Mouse (Mus musculus) liver, embryonic 14.5 days (tissue): ENCODE data around the gene Mapk8ip1. TPM values are rescaled to one million over a fixed set of nuclear protein-coding genes. Genes with fewer than 3 reads are reported as not detected.

Source experiments
- ATAC-seq: fragments of 200-750 bp; cut with Nextera tagmentation; 2 replicates; pipeline ENCODE4 v1.8.0; 2017; ENCODE audit warnings: moderate number of reproducible peaks, mild to moderate bottlenecking, moderate library complexity; ENCODE audit not compliant: insufficient read depth
- DNase-seq, 3 experiments: peaks; one replicate each; pipeline ENCODE4 v3.0.0-alpha.2; 2012 to 2013; ENCODE audit warnings: low read depth in 3 of 3, low spot score in 3 of 3
- H3K27ac ChIP-seq: fragments of 300-500 bp; sonication (generic); 2 replicates; pipeline ENCODE4 v1.5.1; 2014; ENCODE audit warnings: moderate library complexity, mild to moderate bottlenecking, control low read depth, inconsistent platforms
- H3K27me3 ChIP-seq: fragments of 300-500 bp; sonication (generic); 2 replicates; pipeline ENCODE4 v1.6.1; 2014; ENCODE audit warnings: mild to moderate bottlenecking, low read length, moderate library complexity; ENCODE audit not compliant: control insufficient read depth, insufficient read depth
- H3K36me3 ChIP-seq: fragments of 300-500 bp; sonication (generic); replicated peaks from 2 replicates; pipeline ENCODE4 v1.6.1; 2014; ENCODE audit warnings: low read depth; ENCODE audit not compliant: control insufficient read depth, insufficient read depth
- H3K4me1 ChIP-seq, 2 experiments: fragments of 200-500 bp in 1 of 2; fragments of 300-500 bp in 1 of 2; sonication (generic) in 1 of 2; replicated peaks; 2 replicates each; pipeline ENCODE4 v1.6.1; 2012 to 2014; ENCODE audit warnings: antibody characterized with exemption in 1 of 2, inconsistent platforms in 1 of 2, low read length in 1 of 2; ENCODE audit not compliant: control insufficient read depth in 2 of 2, insufficient read depth in 2 of 2
- H3K4me2 ChIP-seq: fragments of 300-500 bp; sonication (generic); 2 replicates; pipeline ENCODE4 v1.6.1; 2014; ENCODE audit warnings: low read depth, mild to moderate bottlenecking, control low read depth, moderate library complexity
- H3K4me3 ChIP-seq, 2 experiments: fragments of 200-500 bp in 1 of 2; fragments of 300-500 bp in 1 of 2; sonication (generic) in 1 of 2; 2 replicates each; pipeline ENCODE4 v1.5.1; 2012 to 2014; ENCODE audit warnings: low read depth in 2 of 2, low read length in 2 of 2, mild to moderate bottlenecking in 2 of 2, control low read depth in 1 of 2, inconsistent platforms in 1 of 2, moderate library complexity in 1 of 2; ENCODE audit not compliant: insufficient read depth in 1 of 2
- H3K9ac ChIP-seq: fragments of 300-500 bp; sonication (generic); replicated peaks from 2 replicates; pipeline ENCODE4 v1.6.1; 2014; ENCODE audit warnings: mild to moderate bottlenecking, control low read depth, moderate library complexity
- H3K9me3 ChIP-seq: fragments of 300-500 bp; sonication (generic); 2 replicates; pipeline ENCODE4 v1.6.1; 2016; ENCODE audit warnings: low read length, mixed read lengths; ENCODE audit not compliant: control insufficient read depth
- CTCF ChIP-seq: IDR thresholded peaks from 2 replicates; pipeline ENCODE4 v1.5.1; 2016; ENCODE audit warnings: antibody characterized with exemption, low read depth, control low read depth
- EP300 ChIP-seq: IDR thresholded peaks from 2 replicates; pipeline ENCODE4 v1.6.1; 2016; ENCODE audit warnings: antibody characterized with exemption, low read depth
- WGBS: fragments of 180-500 bp; shearing (Covaris S2); extraction: QIAGEN DNeasy Blood & Tissue Kit; methylation state at CpG from one replicate; pipeline ENCODE4 v1.1.7; 2014; ENCODE audit not compliant: insufficient replicate concordance; 5-methylcytosine and 5-hydroxymethylcytosine counted together
- polyA plus RNA-seq, 2 experiments: library from polyadenylated mRNA; depleted of rRNA in 1 of 2; stranded (reverse) in 1 of 2; unstranded in 1 of 2; fragments of >200 nt; fragmentation: Nextera tagmentation in 1 of 2; extraction: Ambion mirVana in 1 of 2; gene quantifications; 2 replicates each; pipeline versions ENCODE4 v1.2.1 to v1.2.3; 2012 to 2014

The Mapk8ip1 gene
- polyA plus RNA-seq, 2 experiments = 0.62 to 1.2 TPM

DNA sequence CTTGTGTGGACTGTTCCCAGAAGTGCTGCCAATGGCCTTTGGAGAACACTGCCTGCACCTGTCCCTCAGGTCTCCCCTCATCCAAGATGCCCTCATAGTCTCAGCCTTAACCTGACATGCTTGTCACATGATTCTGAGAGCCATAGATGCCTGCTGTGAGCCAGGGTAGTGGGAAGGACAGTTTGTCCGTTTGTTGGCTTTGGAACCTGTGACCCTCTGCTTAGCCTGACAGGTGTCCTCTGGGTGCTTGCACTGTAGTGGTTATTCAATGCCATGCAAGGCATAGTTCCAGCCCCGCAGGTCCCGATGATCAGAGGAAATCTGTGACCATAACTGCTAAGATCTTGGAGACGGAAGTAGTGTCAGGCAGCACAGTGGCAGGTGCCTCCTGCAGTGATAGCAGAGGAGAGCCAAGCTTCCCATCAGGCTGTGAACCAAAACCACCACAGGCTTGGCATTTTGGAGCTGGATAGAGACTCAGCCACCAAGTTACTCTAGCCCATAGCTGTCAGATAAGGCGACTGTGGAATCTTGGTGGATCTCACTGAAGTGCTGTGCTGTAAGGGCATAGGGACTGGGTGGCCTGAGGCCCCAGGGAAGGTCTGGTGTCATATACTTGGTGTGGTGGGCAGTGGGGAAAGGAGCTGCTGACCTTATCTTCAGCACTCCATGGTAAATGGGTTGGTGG is 19.0 kb downstream of the Mapk8ip1 start, which contains the start of gene 1700029I15Rik:
Gene 1700029I15Rik (plus strand): TSS at position 638 of the 688 bp plus-strand sequence.
- ATAC-seq = no peak
- no peaks in the 10 kb centered on the region for H3K4me1 ChIP-seq
- DNase-seq = no peak
- H3K27me3 ChIP-seq = no peaks in the 10 kb centered on the region; the same call in 1 of the 2 replicates
- H3K27ac ChIP-seq = no peak within 1 kb of the TSS
- no peaks in the 10 kb centered on the region for H3K9me3 ChIP-seq
- no peak within 1 kb of the TSS for H3K4me3 ChIP-seq
- H3K4me2 ChIP-seq = no peak within 1 kb of the TSS
- H3K36me3 ChIP-seq = peaks cover 6% of the 10 kb centered on the region; the same call in 1 of the 2 replicates
- no peak for TF ChIP-seq EP300
- no peak for TF ChIP-seq CTCF
- no peak within 1 kb of the TSS for H3K9ac ChIP-seq
- 70% methylated on average over 5 of the region's 5 CpGs for WGBS

DNA sequence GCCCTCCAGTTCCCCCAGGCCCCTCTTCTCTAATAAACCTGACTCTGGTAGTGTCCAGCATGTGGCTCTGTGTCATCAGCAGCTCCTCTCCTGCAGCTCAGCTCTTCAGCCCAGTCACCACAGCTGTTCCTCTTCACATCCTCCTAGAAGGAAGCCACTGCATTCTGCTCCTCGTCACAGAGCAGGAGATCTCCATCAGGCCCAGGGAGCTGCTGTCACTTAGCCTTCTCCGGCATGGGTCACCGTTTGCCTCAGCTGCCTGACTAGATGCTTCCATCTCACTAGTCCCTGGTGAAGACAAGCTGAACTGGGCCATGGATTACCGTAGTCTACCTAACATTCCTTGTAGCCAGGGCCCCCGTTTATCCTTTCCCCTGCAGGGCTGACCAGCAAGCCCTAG is 19.9 kb downstream of the Mapk8ip1 start:
- H3K4me1 ChIP-seq = peaks cover 0 to 4% of the 10 kb centered on the region in 2 experiments; a peak in 3 of 4 replicates
- DNase-seq (no peak), ATAC-seq (no peak)
- H3K27ac ChIP-seq = no peak overlapping the region
- 81% methylated on average over 5 of the region's 5 CpGs for WGBS
- no peaks in the 10 kb centered on the region for H3K27me3 ChIP-seq
- TF ChIP-seq CTCF (no peak), EP300 (no peak)
- peaks cover 6% of the 10 kb centered on the region; the same call in 1 of the 2 replicates for H3K36me3 ChIP-seq
- H3K4me3 ChIP-seq = no peak overlapping the region
- no peak overlapping the region for H3K9ac ChIP-seq
- no peaks in the 10 kb centered on the region for H3K9me3 ChIP-seq
- no peak overlapping the region for H3K4me2 ChIP-seq

DNA sequence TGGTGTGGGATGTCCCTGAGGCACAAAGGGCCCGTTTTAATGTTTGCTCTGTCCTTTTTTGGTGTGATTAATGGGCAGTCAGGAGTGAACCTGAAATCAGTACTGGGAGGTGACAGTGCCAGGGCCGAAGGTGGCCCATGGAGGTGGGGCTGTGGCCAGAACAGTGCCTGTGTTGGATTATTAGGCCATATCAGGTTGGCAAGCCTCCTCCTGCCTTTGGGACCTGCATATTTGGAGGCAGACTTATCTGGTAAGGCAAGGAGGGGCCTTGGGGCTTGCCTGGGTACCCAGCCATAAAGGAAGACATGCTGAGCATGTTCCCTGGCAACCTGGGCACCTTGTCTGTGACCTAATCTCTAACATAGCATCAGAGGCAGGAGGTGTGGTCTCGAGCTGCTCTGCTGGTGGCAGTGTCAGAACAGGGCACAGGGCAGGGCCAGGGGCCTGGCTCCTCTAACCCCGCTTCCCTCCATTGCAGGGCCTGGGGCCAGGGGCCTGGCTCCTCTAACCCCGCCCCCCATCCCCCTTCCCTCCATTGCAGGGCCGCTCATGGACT is 20.5 kb downstream of the Mapk8ip1 start:
- 69% methylated on average over 6 of the region's 6 CpGs for WGBS
- Histone ChIP-seq H3K9me3 (no peaks in the 10 kb centered on the region), H3K4me3 (no peak overlapping the region), H3K36me3 (peaks cover 6% of the 10 kb centered on the region; the same call in 1 of the 2 replicates), H3K4me1 (peaks cover 0 to 7% of the 10 kb centered on the region in 2 experiments; a peak in 3 of 4 replicates), H3K4me2 (no peak overlapping the region), H3K9ac (no peak overlapping the region), H3K27me3 (no peaks in the 10 kb centered on the region), H3K27ac (no peak overlapping the region)
- DNase-seq (no peak), ATAC-seq (no peak)
- TF ChIP-seq CTCF (no peak), EP300 (no peak)

DNA sequence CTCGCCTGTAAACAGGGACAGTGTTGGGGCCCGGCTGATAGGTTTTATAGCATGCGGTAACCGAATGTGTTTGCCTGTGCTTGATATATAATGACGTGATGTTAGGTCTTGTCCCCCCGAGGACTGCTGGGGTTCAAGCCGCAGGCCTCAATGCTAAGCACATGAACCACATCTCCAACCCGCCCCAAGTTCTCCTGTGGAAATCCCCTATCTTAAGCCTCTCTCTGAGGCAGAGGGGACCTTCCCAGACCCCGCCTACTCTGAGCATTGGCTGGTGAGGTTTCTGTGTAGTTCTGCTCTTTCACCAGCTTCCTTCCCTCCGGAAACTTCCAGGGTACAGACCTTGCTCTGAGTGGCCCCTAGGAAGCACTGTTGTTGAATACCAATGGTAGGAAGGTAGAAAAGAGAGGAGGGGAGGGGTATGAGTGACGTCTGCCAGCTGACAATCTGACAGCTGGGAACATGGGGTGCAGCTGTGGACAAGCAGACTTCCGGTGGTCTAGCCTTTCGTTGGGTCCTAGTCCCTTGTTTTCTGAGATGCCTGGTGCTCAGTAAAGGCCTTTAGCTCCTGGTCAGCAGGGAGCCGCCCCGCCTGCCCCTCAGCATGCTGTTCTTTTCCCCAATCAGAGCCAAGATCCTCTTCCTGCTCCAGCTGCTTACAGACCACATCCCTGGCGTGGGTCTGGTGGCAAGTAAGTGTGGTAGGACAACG is 21.1 kb downstream of the Mapk8ip1 start:
- Histone ChIP-seq H3K9me3 (no peaks in the 10 kb centered on the region), H3K4me2 (no peak overlapping the region), H3K9ac (no peak overlapping the region), H3K36me3 (peaks cover 6% of the 10 kb centered on the region; the same call in 1 of the 2 replicates), H3K4me3 (no peak overlapping the region), H3K4me1 (peaks cover 0 to 7% of the 10 kb centered on the region in 2 experiments; a peak in 3 of 4 replicates), H3K27me3 (no peaks in the 10 kb centered on the region), H3K27ac (no peak overlapping the region)
- ATAC-seq = no peak
- 77% methylated on average over 17 of the region's 17 CpGs for WGBS
- TF ChIP-seq EP300 (no peak), CTCF (no peak)
- no peak for DNase-seq

DNA sequence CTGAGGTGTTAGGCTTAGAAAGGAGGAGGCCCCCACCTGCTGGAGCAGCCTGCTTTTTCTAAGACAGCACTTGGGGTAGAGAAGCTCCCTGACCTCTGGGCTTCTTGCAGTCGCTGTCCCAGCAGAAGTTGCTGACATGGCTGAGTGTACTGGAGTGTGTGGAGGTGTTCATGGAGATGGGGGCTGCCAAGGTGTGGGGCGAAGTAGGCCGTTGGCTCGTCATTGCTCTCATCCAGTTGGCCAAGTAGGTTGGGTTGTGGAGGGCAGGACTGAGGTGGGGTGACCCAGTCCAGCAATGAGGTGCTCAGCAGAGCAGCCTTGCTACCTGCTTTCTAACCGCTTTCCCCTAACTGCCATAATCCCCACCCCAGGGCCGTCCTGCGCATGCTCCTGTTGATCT is 23.7 kb downstream of the Mapk8ip1 start:
- Histone ChIP-seq H3K9ac (no peak overlapping the region), H3K27me3 (peaks cover 2% of the 10 kb centered on the region), H3K4me3 (no peak overlapping the region), H3K9me3 (no peaks in the 10 kb centered on the region), H3K27ac (no peak overlapping the region), H3K4me1 (peaks cover 4 to 13% of the 10 kb centered on the region in 2 experiments; a peak in 3 of 4 replicates), H3K4me2 (no peak overlapping the region), H3K36me3 (peaks cover 6% of the 10 kb centered on the region; the same call in 1 of the 2 replicates)
- no peak for TF ChIP-seq EP300
- TF ChIP-seq CTCF = no peak
- 88% methylated on average over 7 of the region's 7 CpGs for WGBS
- ATAC-seq = no peak
- no peak for DNase-seq
